13 mouse cellular contexts compared by ENCODE assay signal in genomic region chr3:130579501-130579900, GRCm38 (mm10). TPM values are rescaled to one million over a fixed set of nuclear protein-coding genes. Genes with fewer than 3 reads are reported as not detected.
DNase-seq lines count a peak whose midpoint lies in the region; ATAC-seq and TF ChIP-seq lines count a peak whose summit lies in the region.
"Had no signal": no experiment of that assay in that cellular context is flagged by ENCODE, and none has a peak within 500 bp of the region (broad histone marks: within the 10 kb centered on the region; RNA-seq: fewer than 3 reads in every experiment).

No protein-coding gene starts in this region.

- H3K27ac ChIP-seq in heart, embryonic 16.5 days (ENCODE audit: low read length): no peak overlapping the region
- no peak overlapping the region for H3K27ac ChIP-seq in heart, adult 2 months
- no peak overlapping the region for H3K27ac ChIP-seq in embryonic facial prominence, embryonic 12.5 days
- H3K27ac ChIP-seq in lung, embryonic 15.5 days: no peak overlapping the region
- H3K27ac ChIP-seq: liver, embryonic 14.5 days had no signal

- intact Hi-C loops in heart, adult 2 months (cut with DNase I): no loop called here

- WGBS in heart, embryonic 16.5 days: 32% methylated on average over 17 of the region's 17 CpGs
- 49% methylated on average over 17 of the region's 17 CpGs for WGBS in heart, adult 2 months
- 30% methylated on average over 17 of the region's 17 CpGs for WGBS in embryonic facial prominence, embryonic 12.5 days
- WGBS in lung, embryonic 15.5 days: 41% methylated on average over 17 of the region's 17 CpGs

- H3K4me3 ChIP-seq in heart, embryonic 16.5 days (ENCODE audit: low read length): peak overlapping the region; percentile 21
- no peak overlapping the region for H3K4me3 ChIP-seq in heart, adult 2 months
- H3K4me3 ChIP-seq in embryonic facial prominence, embryonic 12.5 days: no peak overlapping the region
- H3K4me3 ChIP-seq in lung, embryonic 15.5 days: no peak overlapping the region

- H3K4me1 ChIP-seq in heart, embryonic 16.5 days (ENCODE audit: control insufficient read depth, insufficient read depth, low read length): no peaks in the 10 kb centered on the region
- no peaks in the 10 kb centered on the region for H3K4me1 ChIP-seq in heart, adult 2 months (ENCODE audit: control insufficient read depth, insufficient read depth, low read length)
- H3K4me1 ChIP-seq in embryonic facial prominence, embryonic 12.5 days: peaks cover 12% of the 10 kb centered on the region; the same call in 1 of the 2 replicates
- 0 out of 2 replicates have a peak, but pooled peaks cover 3% of the 10 kb centered on the region for H3K4me1 ChIP-seq in lung, embryonic 15.5 days

- peaks cover 2% of the 10 kb centered on the region; the same call in 1 of the 2 replicates for H3K27me3 ChIP-seq in heart, embryonic 16.5 days (ENCODE audit: control insufficient read depth, insufficient read depth, low read length)
- no peaks in the 10 kb centered on the region; the same call in 1 of the 2 replicates for H3K27me3 ChIP-seq in heart, adult 2 months (ENCODE audit: control insufficient read depth, insufficient read depth, low read length)
- no peaks in the 10 kb centered on the region for H3K27me3 ChIP-seq in embryonic facial prominence, embryonic 12.5 days
- no peaks in the 10 kb centered on the region for H3K27me3 ChIP-seq in lung, embryonic 15.5 days

- no peak for TF ChIP-seq CTCF in heart, adult 2 months (IDR thresholded peaks at IDR 0.05)

- DNase-seq in heart, adult 2 months: no peak
- DNase-seq in ZHBTc4 (ENCODE audit: low read depth, low spot score): peak; percentile 35
- DNase-seq in layer of hippocampus, adult 9-11 months: no peak
- DNase-seq in ovary, postnatal 36 days (ENCODE audit: low spot score): no peak
- DNase-seq: adrenal gland, postnatal 36 days; spleen, adult 18-20 months had no signal

- H3K79me2 ChIP-seq in heart, adult 2 months (replicated peaks; ENCODE audit: control insufficient read depth, insufficient read depth, low read length): no peaks in the 10 kb centered on the region

- TF ChIP-seq EP300 in heart, adult 2 months (IDR thresholded peaks at IDR 0.05; ENCODE audit: insufficient read depth, low read depth, low read length): no peak

- H3K4me2 ChIP-seq in heart, embryonic 16.5 days (ENCODE audit: low read depth, low read length): peak overlapping the region; percentile 54
- H3K4me2 ChIP-seq in embryonic facial prominence, embryonic 12.5 days (replicated peaks): 0 out of 2 replicates have a peak overlapping the region, but pooled peaks have one; percentile 2
- H3K4me2 ChIP-seq in lung, embryonic 15.5 days: peak overlapping the region; percentile 4; the same call in 1 of the 2 replicates

- H3K36me3 ChIP-seq in heart, embryonic 16.5 days (ENCODE audit: control insufficient read depth, insufficient read depth): no peaks in the 10 kb centered on the region
- H3K36me3 ChIP-seq in heart, adult 2 months (ENCODE audit: control insufficient read depth, insufficient read depth, low read length): no peaks in the 10 kb centered on the region
- H3K36me3 ChIP-seq in embryonic facial prominence, embryonic 12.5 days: no peaks in the 10 kb centered on the region
- no peaks in the 10 kb centered on the region for H3K36me3 ChIP-seq in lung, embryonic 15.5 days

- peaks cover 3% of the 10 kb centered on the region; the same call in 1 of the 2 replicates for H3K9me3 ChIP-seq in heart, embryonic 16.5 days (replicated peaks; ENCODE audit: control insufficient read depth, low read length)
- no peaks in the 10 kb centered on the region for H3K9me3 ChIP-seq in embryonic facial prominence, embryonic 12.5 days
- H3K9me3 ChIP-seq in lung, embryonic 15.5 days: no peaks in the 10 kb centered on the region

- no peak for TF ChIP-seq POLR2A in heart, adult 2 months (IDR thresholded peaks at IDR 0.05; ENCODE audit: insufficient read depth, low read depth, low read length)

- ATAC-seq in heart, embryonic 16.5 days (replicated peaks; ENCODE audit: extremely low read depth, insufficient read depth, low FRiP score): 0 out of 2 replicates have a peak, but pooled peaks have one; percentile 52
- ATAC-seq in embryonic facial prominence, embryonic 12.5 days (ENCODE audit: insufficient number of reproducible peaks, insufficient read depth, low FRiP score, low TSS enrichment): no peak
- ATAC-seq in lung, embryonic 15.5 days (ENCODE audit: borderline replicate concordance, extremely low read depth, low FRiP score, low TSS enrichment): peak; percentile 39; the same call in 1 of the 2 replicates

- H3K9ac ChIP-seq in heart, embryonic 16.5 days (ENCODE audit: low read length): no peak overlapping the region
- no peak overlapping the region for H3K9ac ChIP-seq in heart, adult 2 months (ENCODE audit: low read depth, low read length)
- no peak overlapping the region for H3K9ac ChIP-seq in embryonic facial prominence, embryonic 12.5 days
- no peak overlapping the region for H3K9ac ChIP-seq in lung, embryonic 15.5 days
- H3K9ac ChIP-seq: liver, embryonic 14.5 days had no signal

RNA-seq across cellular contexts. Expression of gene Etnppl, which starts 37.7 kb away (rescaled TPM):
- polyA plus RNA-seq in heart, embryonic 16.5 days (2015; fragmentation: Nextera tagmentation; extraction: Ambion mirVana): not detected in 2 replicates
- total RNA-seq in heart, adult 2 months (2021): not detected
- 0.06 TPM in 1 of 2 replicates, not detected in the other for polyA plus RNA-seq in heart, adult 2 months (2012; rRNA removed)
- 0.09 TPM in 1 of 2 replicates, not detected in the other for polyA plus RNA-seq in embryonic facial prominence, embryonic 12.5 days (2016; fragmentation: Nextera tagmentation; extraction: Ambion mirVana)
- polyA plus RNA-seq in lung, embryonic 15.5 days (2015; fragmentation: Nextera tagmentation; extraction: Ambion mirVana): not detected in 2 replicates
- total RNA-seq: ES-E14 had no signal
- polyA plus RNA-seq: neural tube, embryonic 14.5 days; urinary bladder, adult 2 months had no signal

Comparison
In these comparisons a context has a peak if more than half of its experiments do, and no peak if none do; other contexts are left out.
1. H3K4me2 ChIP-seq: peak in every context shown above with its lines; median percentile 54 in heart, embryonic 16.5 days; 4 in lung, embryonic 15.5 days; 2 in embryonic facial prominence, embryonic 12.5 days.